Mouse (Mus musculus) heart, postnatal 0 days (tissue): Measurements from ENCODE around the gene Abhd14b.

ENCODE experiments used
- CTCF ChIP-seq: IDR thresholded peaks from 2 replicates; pipeline ENCODE4 v1.5.1; 2016; ENCODE audit warnings: antibody characterized with exemption, control low read depth, low read depth
- EP300 ChIP-seq: IDR thresholded peaks from 2 replicates; pipeline ENCODE4 v1.6.1; 2016; ENCODE audit warnings: antibody characterized with exemption, low read depth

- TF ChIP-seq CTCF (no peak), EP300 (no peak)
These were observed 35.5 kb upstream of the Abhd14b start for GRCm38 (mm10) chr9:106411729-106412128.
